Mouse (Mus musculus): ENCODE data around the gene Hlcs. TPM values are rescaled to one million over a fixed set of nuclear protein-coding genes. Genes with fewer than 3 reads are reported as not detected.

Gene Hlcs
- total RNA-seq, 1 experiment from 2014 or later: 11.6 TPM

- DNase-seq: no peak
Measured at GRCm38 (mm10) chr16:94094251-94095108, 218.9 kb downstream of the Hlcs start.

- no peak for DNase-seq
Measured at GRCm38 (mm10) chr16:94093151-94093863, 220.1 kb downstream of the Hlcs start.

GRCm38 (mm10) chr16:94092511-94093150 is 220.7 kb downstream of the Hlcs start:
- no peak for DNase-seq

- no peak for DNase-seq
Measured at GRCm38 (mm10) chr16:94088819-94089692, 224.3 kb downstream of the Hlcs start.

GRCm38 (mm10) chr16:94088226-94088748 is 225.1 kb downstream of the Hlcs start:
- no peak for DNase-seq

- no peak for DNase-seq
Measured at GRCm38 (mm10) chr16:94087570-94088225, 225.7 kb downstream of the Hlcs start.

- no peak for DNase-seq
Measured at GRCm38 (mm10) chr16:94086701-94087569, 226.4 kb downstream of the Hlcs start.

- DNase-seq: no peak
Measured at GRCm38 (mm10) chr16:94085603-94086285, 227.6 kb downstream of the Hlcs start.

GRCm38 (mm10) chr16:94084711-94085602 is 228.4 kb downstream of the Hlcs start, which contains the start of gene Sim2:
Gene Sim2 (plus strand): TSS chr16:94084931.
- DNase-seq: peak; percentile 46

GRCm38 (mm10) chr16:94083848-94084525 is 229.4 kb downstream of the Hlcs start:
- no peak for DNase-seq

- DNase-seq: no peak
Measured at GRCm38 (mm10) chr16:94082960-94083847, 230.2 kb downstream of the Hlcs start.

- no peak for DNase-seq
Measured at GRCm38 (mm10) chr16:94081996-94082708, 231.2 kb downstream of the Hlcs start.

GRCm38 (mm10) chr16:94081596-94081995 is 231.8 kb downstream of the Hlcs start:
- DNase-seq: no peak

GRCm38 (mm10) chr16:94079856-94080555 is 233.4 kb downstream of the Hlcs start:
- DNase-seq: no peak

Data from adrenal gland, postnatal 14 days (tissue).